Mouse (Mus musculus) CH12.LX (cell line): ENCODE measurements at regions not wholly inside any gene's neighbourhood (a gene's known extent, or its start where the extent isn't known, plus 50 kb on each side); places are given as distances from the start of the nearest gene placed in this dataset.

ENCODE experiments used
- DNase-seq: peaks from one replicate; pipeline ENCODE4 v3.0.0-alpha.2; 2013; ENCODE audit errors: extremely low read depth
- H3K27ac ChIP-seq: 2 replicates; pipeline ENCODE4 v1.5.1; 2012; ENCODE audit warnings: low read depth, mild to moderate bottlenecking, control low read depth, moderate library complexity; ENCODE audit not compliant: insufficient read depth
- H3K27me3 ChIP-seq: replicated peaks from 2 replicates; pipeline ENCODE3; 2012; ENCODE audit warnings: inconsistent platforms
- H3K36me3 ChIP-seq, 2 experiments: replicated peaks in 1 of 2; 2 replicates each; pipeline versions ENCODE3 to v1.6.1; 2012; ENCODE audit warnings: inconsistent platforms in 1 of 2, low read length in 1 of 2, mild to moderate bottlenecking in 1 of 2, mixed read lengths in 1 of 2, moderate library complexity in 1 of 2; ENCODE audit not compliant: control insufficient read depth in 1 of 2, insufficient read depth in 1 of 2
- H3K4me1 ChIP-seq, 2 experiments: 2 replicates each; pipeline ENCODE4 v1.6.1; 2012; ENCODE audit warnings: inconsistent platforms in 1 of 2, moderate library complexity in 1 of 2; ENCODE audit not compliant: insufficient read depth in 2 of 2, control insufficient read depth in 1 of 2
- H3K4me2 ChIP-seq: 2 replicates; pipeline ENCODE4 v1.6.1; 2012; ENCODE audit warnings: low read depth, mild to moderate bottlenecking, control low read depth; ENCODE audit not compliant: poor library complexity, insufficient read depth, severe bottlenecking
- H3K4me3 ChIP-seq, 3 experiments: fragments of 150-350 bp in 1 of 3; sonication (generic) in 1 of 3; replicated peaks in 1 of 3; 2 replicates each; pipeline versions ENCODE3 to v1.5.1; 2011 to 2012; ENCODE audit warnings: low read depth in 2 of 3, low read length in 2 of 3, mild to moderate bottlenecking in 2 of 3, moderate library complexity in 2 of 3, control low read depth in 1 of 3, improper control_type of control experiment in 1 of 3, inconsistent platforms in 1 of 3, mixed read lengths in 1 of 3; ENCODE audit not compliant: poor library complexity in 1 of 3
- H3K79me2 ChIP-seq: replicated peaks from 2 replicates; pipeline ENCODE4 v1.6.1; 2012; ENCODE audit warnings: mild to moderate bottlenecking, moderate library complexity; ENCODE audit not compliant: control insufficient read depth, poor library complexity, insufficient read depth, severe bottlenecking; ENCODE audit errors: extremely low read depth
- H3K9ac ChIP-seq: 2 replicates; pipeline ENCODE4 v1.6.1; 2012; ENCODE audit warnings: low read depth, mild to moderate bottlenecking, control low read depth, moderate library complexity; ENCODE audit not compliant: insufficient read depth
- H3K9me3 ChIP-seq: replicated peaks from 2 replicates; pipeline ENCODE3; 2012; ENCODE audit warnings: low read length, inconsistent platforms, mixed read lengths
- BHLHE40 ChIP-seq: IDR thresholded peaks from 2 replicates; pipeline ENCODE4 v1.6.1; 2011; ENCODE audit warnings: mild to moderate bottlenecking, low read depth, low read length, improper control_type of control experiment
- CHD1 ChIP-seq: IDR thresholded peaks from 2 replicates; pipeline ENCODE4 v1.6.1; 2012; ENCODE audit warnings: low read depth, low read length, improper control_type of control experiment, inconsistent platforms
- CHD2 ChIP-seq: IDR thresholded peaks from 2 replicates; pipeline ENCODE4 v1.6.1; 2011; ENCODE audit warnings: low read length, improper control_type of control experiment
- ELF1 ChIP-seq: IDR thresholded peaks from 2 replicates; pipeline ENCODE4 v1.6.1; 2014; ENCODE audit warnings: low read depth, mild to moderate bottlenecking, inconsistent platforms, low read length, improper control_type of control experiment
- JUND ChIP-seq: conservative IDR thresholded peaks from 2 replicates; pipeline ENCODE4 v1.6.1; 2011; ENCODE audit warnings: low read depth, low read length, improper control_type of control experiment
- MAFK ChIP-seq: IDR thresholded peaks from 2 replicates; pipeline ENCODE4 v1.6.1; 2011; ENCODE audit warnings: low read length, improper control_type of control experiment; ENCODE audit not compliant: insufficient replicate concordance
- MAZ ChIP-seq: IDR thresholded peaks from 2 replicates; pipeline ENCODE4 v1.6.1; 2012; ENCODE audit warnings: low read depth, mild to moderate bottlenecking, inconsistent platforms, low read length, improper control_type of control experiment, moderate library complexity
- MEF2A ChIP-seq: IDR thresholded peaks from 2 replicates; pipeline ENCODE4 v1.6.1; 2014; ENCODE audit warnings: low read depth, mild to moderate bottlenecking, inconsistent platforms, low read length, improper control_type of control experiment, borderline replicate concordance
- MXI1 ChIP-seq: IDR thresholded peaks from 2 replicates; pipeline ENCODE4 v1.6.1; 2011; ENCODE audit warnings: mild to moderate bottlenecking, low read depth, low read length, improper control_type of control experiment
- MYC ChIP-seq: IDR thresholded peaks from 2 replicates; pipeline ENCODE4 v1.6.1; 2011; ENCODE audit warnings: low read depth, mild to moderate bottlenecking, improper control_type of control experiment, low read length
- NELFE ChIP-seq: IDR thresholded peaks from 2 replicates; pipeline ENCODE4 v1.6.1; 2011; ENCODE audit warnings: low read depth, low read length, improper control_type of control experiment
- RCOR1 ChIP-seq: conservative IDR thresholded peaks from 2 replicates; pipeline ENCODE4 v1.6.1; 2012; ENCODE audit warnings: low read depth, mild to moderate bottlenecking, inconsistent platforms, low read length, improper control_type of control experiment
- SMC3 ChIP-seq: IDR thresholded peaks from 2 replicates; pipeline ENCODE4 v1.6.1; 2011; ENCODE audit warnings: low read depth, low read length, improper control_type of control experiment
- UBTF ChIP-seq: IDR thresholded peaks from 2 replicates; pipeline ENCODE4 v1.6.1; 2012; ENCODE audit warnings: low read depth, mild to moderate bottlenecking, inconsistent platforms, low read length, improper control_type of control experiment, moderate library complexity
- USF1 ChIP-seq: IDR thresholded peaks from 2 replicates; pipeline ENCODE4 v1.6.1; 2014; ENCODE audit warnings: low read depth, mild to moderate bottlenecking, inconsistent platforms, low read length, improper control_type of control experiment
- ZC3H11A ChIP-seq: IDR thresholded peaks from 2 replicates; pipeline ENCODE4 v1.6.1; 2012; ENCODE audit warnings: low read depth, mild to moderate bottlenecking, inconsistent platforms, low read length, improper control_type of control experiment
- ZKSCAN1 ChIP-seq: IDR thresholded peaks from 2 replicates; pipeline ENCODE4 v1.6.1; 2012; ENCODE audit warnings: low read depth, inconsistent platforms, low read length, improper control_type of control experiment, borderline replicate concordance
- dilution Hi-C: fragments of 300-500 bp; cut with MboI; formaldehyde crosslinking; loops from 2 replicates; pipeline ENCODE4 v1.14.3; 2020; ENCODE audit warnings: low sequenced_read_pairs; ENCODE audit not compliant: extremely low pct_unique_long_range_greater_than_20kb, extremely low pct_ligation_motif_present
- in situ Hi-C: fragments of 300-500 bp; cut with MboI; formaldehyde crosslinking; loops from 3 replicates; pipeline ENCODE4 v1.14.3; 2019; ENCODE audit warnings: low sequenced_read_pairs, low pct_ligation_motif_present, low pct_unique_long_range_greater_than_20kb, mixed read lengths

DNA sequence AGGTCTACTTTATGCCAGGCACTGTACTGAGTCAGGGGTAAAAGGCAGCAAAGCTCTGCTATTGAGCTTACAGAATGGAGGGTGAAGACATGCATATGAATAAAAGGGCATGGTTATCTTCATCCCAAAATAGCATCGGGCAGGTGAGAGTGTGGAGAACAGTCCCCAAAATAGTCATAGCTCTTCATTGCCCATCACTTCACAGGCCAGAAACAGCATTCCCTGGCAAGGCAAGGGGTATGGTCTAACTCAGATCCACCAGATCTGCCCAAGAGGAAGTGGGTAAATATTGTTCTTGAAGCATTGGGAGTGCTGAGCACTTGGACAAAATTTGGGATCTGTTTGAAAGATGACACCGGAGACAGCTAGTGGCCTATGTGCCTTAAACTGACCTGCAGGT, 99.1 kb downstream of the Tmem170b start:
- H3K79me2 ChIP-seq: no peaks in the 10 kb centered on the region
- TF ChIP-seq SMC3 (no peak), JUND (no peak), USF1 (no peak), BHLHE40 (no peak), ZKSCAN1 (no peak), MEF2A (no peak)
- DNase-seq: no peak
- no peaks in the 10 kb centered on the region for H3K36me3 ChIP-seq
- H3K4me2 ChIP-seq: no peak overlapping the region
- H3K9ac ChIP-seq: no peak overlapping the region
- dilution Hi-C loops (no loop called here), in situ Hi-C loops (loop anchor here (5.0 to 25.0 kb wide), 2 partner anchors 332 to 597 kb away; partner anchors contain the start of gene Edn1)
- peaks cover 0 to 11% of the 10 kb centered on the region in 2 experiments; a peak in 2 of 4 replicates for H3K4me1 ChIP-seq
- H3K9me3 ChIP-seq: no peaks in the 10 kb centered on the region
- H3K27ac ChIP-seq: no peak overlapping the region
- no peaks in the 10 kb centered on the region for H3K27me3 ChIP-seq
- no peak overlapping the region for H3K4me3 ChIP-seq

DNA sequence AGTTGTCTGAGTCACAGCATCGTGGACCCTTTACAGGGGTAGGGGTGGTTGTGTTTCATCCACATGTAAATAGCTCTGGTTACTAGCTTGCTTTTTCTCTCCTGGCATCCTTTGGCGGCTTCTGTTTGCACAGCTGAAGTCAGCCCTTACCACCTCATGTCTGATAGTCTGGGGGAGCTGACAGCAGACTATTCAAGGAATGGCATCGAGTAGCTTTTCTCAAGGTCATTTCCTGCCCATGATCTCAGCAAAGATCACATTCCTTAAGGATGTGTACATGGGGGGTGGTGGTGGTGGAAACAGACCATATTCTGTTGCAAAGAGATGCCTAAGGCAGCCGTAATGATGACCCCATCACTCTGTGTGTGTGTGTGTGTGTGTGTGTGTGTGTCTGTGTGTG, 99.9 kb downstream of the Tmem170b start:
- H3K36me3 ChIP-seq: no peaks in the 10 kb centered on the region
- no peak overlapping the region for H3K4me3 ChIP-seq
- no peaks in the 10 kb centered on the region for H3K79me2 ChIP-seq
- no peak overlapping the region for H3K9ac ChIP-seq
- in situ Hi-C loops (loop anchor here (25.0 kb wide), 1 partner anchor 332 kb away; no protein-coding TSS in a partner anchor), dilution Hi-C loops (no loop called here)
- no peaks in the 10 kb centered on the region for H3K9me3 ChIP-seq
- no peak for DNase-seq
- H3K4me1 ChIP-seq: peaks cover 0 to 13% of the 10 kb centered on the region in 2 experiments; a peak in 2 of 4 replicates
- H3K27ac ChIP-seq: no peak overlapping the region
- H3K27me3 ChIP-seq: no peaks in the 10 kb centered on the region
- TF ChIP-seq MAZ: no peak
- no peak for TF ChIP-seq ELF1
- no peak for TF ChIP-seq RCOR1
- TF ChIP-seq CHD1: no peak
- no peak for TF ChIP-seq ZC3H11A
- no peak for TF ChIP-seq MEF2A
- no peak for TF ChIP-seq MYC
- TF ChIP-seq SMC3: no peak
- TF ChIP-seq CHD2: no peak
- no peak for TF ChIP-seq MAFK
- TF ChIP-seq UBTF: no peak
- TF ChIP-seq NELFE: no peak
- no peak for TF ChIP-seq MXI1
- no peak overlapping the region for H3K4me2 ChIP-seq
